Mouse (Mus musculus) spleen, embryonic (tissue): ENCODE measurements around the gene Rnf215.

Experiments
- CTCF ChIA-PET: fragments of 350-600 bp; sonication (Branson Sonifier 250); formaldehyde crosslinking; loops from one replicate; lab custom pipeline; 2022; lab: Charles Lee

The Rnf215 gene

GRCm38 (mm10) chr11:4143281-4144062 is 8.5 kb downstream of the Rnf215 start:
- CTCF ChIA-PET: no interaction called here

DNA sequence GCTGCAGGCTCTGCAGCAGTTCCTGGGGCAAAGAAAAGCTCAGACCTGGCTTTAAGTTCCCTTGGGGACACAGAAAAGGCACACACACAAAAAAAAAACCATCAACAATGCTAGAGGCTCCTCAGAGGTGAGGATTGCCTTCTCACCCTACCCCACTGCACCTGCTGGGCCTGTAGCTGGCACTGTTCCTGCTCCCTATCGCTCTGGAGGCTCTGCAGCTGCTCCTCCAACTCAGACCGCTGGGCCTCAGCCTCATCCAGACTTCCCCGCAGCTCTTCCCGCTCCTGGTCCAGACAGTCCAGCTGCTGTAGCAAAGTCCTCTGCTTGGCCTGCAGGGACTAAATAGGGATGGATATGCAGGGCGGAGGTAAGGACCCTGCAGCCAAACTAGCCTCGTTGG is 11.4 kb downstream of the Rnf215 start:
- CTCF ChIA-PET: no interaction called here

GRCm38 (mm10) chr11:4147098-4147497 is 12.1 kb downstream of the Rnf215 start:
- CTCF ChIA-PET: no interaction called here

- CTCF ChIA-PET: interaction anchor here (0.8 kb wide), 1 partner anchor 72 kb away, joined by 3 read pairs; no protein-coding TSS in a partner anchor
Measured at GRCm38 (mm10) chr11:4148120-4148519, 13.1 kb downstream of the Rnf215 start.

GRCm38 (mm10) chr11:4148536-4149156 is 13.6 kb downstream of the Rnf215 start:
- CTCF ChIA-PET: interaction anchor here (0.8 kb wide), 1 partner anchor 71 kb away, joined by 3 read pairs; no protein-coding TSS in a partner anchor

GRCm38 (mm10) chr11:4149886-4150285 is 14.9 kb downstream of the Rnf215 start:
- CTCF ChIA-PET: no interaction called here

DNA sequence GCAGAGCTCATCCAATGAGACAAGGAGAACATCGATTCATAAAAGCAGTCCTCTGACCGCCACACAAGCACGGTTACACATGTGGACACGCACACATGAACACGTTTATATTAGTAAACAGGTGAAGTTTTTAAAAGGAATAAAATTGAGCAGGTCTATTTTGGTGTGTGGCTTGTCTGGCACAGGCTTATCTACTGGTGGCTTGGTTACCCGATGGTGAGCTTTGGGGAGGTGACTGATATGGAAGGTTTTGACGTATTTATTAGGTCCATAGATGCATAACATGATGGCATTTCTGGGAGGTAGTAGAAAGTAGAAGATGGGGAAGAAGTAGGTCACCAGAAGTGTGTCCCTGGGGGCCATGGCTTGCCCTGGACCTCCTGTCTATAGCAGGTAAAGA is 18.7 kb downstream of the Rnf215 start:
- CTCF ChIA-PET: interaction anchor here (0.6 kb wide), 1 partner anchor 233 kb away, joined by 3 read pairs; no protein-coding TSS in a partner anchor

DNA sequence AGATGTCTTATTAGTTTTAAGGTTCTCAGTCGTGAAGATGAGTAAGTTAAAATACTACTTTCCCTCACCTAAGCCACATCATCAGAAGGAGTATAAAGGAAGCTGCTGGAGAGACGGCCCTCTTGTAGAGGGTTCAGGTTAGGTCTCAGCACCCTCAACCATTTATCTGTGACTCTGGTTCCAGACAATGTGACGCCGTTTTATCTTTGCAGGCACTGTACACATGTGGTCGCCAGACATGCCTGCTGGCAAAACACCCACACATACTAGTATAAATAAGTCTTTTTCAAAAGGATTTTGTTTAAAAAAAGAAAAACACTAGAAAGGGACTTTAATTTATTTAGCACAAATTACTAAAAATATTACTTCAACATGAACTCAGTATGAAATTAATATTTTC is 20.6 kb downstream of the Rnf215 start:
- CTCF ChIA-PET: no interaction called here

DNA sequence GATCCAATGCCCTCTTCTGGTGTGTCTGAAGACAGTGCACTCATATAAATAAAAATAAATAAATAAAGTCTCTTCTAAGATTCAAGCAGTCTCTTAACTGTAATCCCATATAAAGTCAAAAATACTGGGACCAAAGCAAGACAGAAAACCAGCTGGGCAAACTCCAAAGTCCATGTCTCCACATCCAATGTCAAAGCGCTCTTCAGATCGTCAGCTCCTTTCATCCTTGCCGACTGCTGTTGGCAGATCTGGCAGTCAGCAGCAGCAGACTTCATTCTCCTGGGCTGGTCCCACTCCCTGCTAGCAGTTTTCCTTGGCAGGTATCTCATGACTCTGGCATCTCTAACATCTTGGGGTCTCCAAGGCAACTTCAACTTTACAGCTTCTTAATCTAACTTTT is 23.7 kb downstream of the Rnf215 start:
- CTCF ChIA-PET: no interaction called here

- CTCF ChIA-PET: no interaction called here
Measured at GRCm38 (mm10) chr11:4159808-4160708, 25.1 kb downstream of the Rnf215 start, which contains the start of the genes Ccdc157 and Sf3a1. Ccdc157 (minus strand) TSS chr11:4160293. Sf3a1 (plus strand) TSS chr11:4160350.

- CTCF ChIA-PET: no interaction called here
Measured at GRCm38 (mm10) chr11:4160758-4161480, 25.9 kb downstream of the Rnf215 start.

GRCm38 (mm10) chr11:4164701-4165100 is 29.7 kb downstream of the Rnf215 start:
- CTCF ChIA-PET: no interaction called here

GRCm38 (mm10) chr11:4166467-4167090 is 31.6 kb downstream of the Rnf215 start:
- CTCF ChIA-PET: no interaction called here

- CTCF ChIA-PET: no interaction called here
Measured at GRCm38 (mm10) chr11:4174586-4174985, 39.6 kb downstream of the Rnf215 start.

GRCm38 (mm10) chr11:4177716-4178115 is 42.7 kb downstream of the Rnf215 start:
- CTCF ChIA-PET: interaction anchor here (0.9 kb wide), 1 partner anchor 25 kb away, joined by 3 read pairs; no protein-coding TSS in a partner anchor

GRCm38 (mm10) chr11:4182061-4182460 is 47.1 kb downstream of the Rnf215 start:
- CTCF ChIA-PET: no interaction called here

DNA sequence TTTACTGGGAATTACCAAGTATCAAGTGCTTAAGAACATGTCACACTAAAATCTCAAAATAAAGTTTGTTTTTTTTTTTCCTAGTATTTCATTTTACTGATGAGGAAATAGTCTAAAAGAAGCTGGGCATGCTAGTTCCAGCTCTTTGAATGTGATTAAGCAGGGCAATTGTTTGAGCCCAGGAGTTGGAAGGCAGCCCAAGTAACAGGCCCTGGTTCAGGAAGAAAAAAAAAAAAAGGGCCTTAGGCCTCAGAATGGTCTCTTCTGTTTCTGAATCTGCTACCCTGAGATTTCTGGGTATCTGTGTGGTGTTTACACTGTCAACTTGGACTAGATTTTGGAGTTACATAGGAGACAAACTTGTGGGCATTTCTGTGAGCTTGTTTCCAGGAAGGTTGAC is 48.5 kb downstream of the Rnf215 start:
- CTCF ChIA-PET: no interaction called here

- CTCF ChIA-PET: no interaction called here
Measured at GRCm38 (mm10) chr11:4184251-4184952, 49.4 kb downstream of the Rnf215 start.

- CTCF ChIA-PET: interaction anchor here (0.7 kb wide), 1 partner anchor 25 kb away, joined by 4 read pairs; no protein-coding TSS in a partner anchor
Measured at GRCm38 (mm10) chr11:4185480-4185879, 50.5 kb downstream of the Rnf215 start.
